Mouse (Mus musculus): ENCODE data around the gene Pus3.

Gene Pus3

DNA sequence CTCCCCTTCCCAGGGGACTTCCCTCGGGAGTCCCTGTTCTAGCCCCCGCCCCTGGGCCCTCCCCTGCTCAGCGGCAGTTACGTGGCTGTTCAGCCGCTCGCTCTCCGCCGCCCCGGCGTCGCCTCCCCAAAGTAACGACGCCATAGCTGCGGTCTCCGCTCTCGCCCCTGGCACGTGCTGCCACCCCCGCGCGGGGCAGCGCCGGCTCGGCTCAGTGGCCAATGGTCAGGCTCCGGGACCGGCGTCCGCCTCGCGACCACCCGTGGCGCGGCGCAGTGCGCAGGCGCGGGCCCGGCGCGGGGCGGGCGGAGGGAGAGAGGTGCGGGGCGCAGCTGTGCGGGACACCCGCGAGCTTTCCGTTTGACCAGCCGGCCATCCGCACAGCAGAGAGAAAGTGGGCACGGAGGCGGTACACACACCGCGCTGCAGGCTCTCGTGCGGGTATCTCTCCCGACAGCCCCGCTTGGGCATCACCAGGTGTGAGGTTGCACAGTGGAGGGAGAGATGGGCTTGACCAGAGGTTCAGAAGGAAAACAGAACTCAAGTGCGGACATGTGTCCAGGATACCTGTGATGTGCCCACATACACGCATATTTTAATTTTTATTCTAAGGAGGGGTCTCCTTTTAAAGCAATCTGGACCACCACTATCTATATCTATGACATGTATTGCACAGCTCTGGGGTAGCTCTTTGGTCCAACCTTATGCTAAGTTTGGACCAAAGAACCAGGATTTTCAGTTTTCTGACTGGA is at the start of gene Pus3, which contains the start of gene Ddx25:
Pus3 (plus strand) TSS at position 339 of the 752 bp plus-strand sequence.
Ddx25 (minus strand) TSS at position 272 of the 752 bp plus-strand sequence.
- no peak for DNase-seq (ENCODE audit: low spot score)

DNA sequence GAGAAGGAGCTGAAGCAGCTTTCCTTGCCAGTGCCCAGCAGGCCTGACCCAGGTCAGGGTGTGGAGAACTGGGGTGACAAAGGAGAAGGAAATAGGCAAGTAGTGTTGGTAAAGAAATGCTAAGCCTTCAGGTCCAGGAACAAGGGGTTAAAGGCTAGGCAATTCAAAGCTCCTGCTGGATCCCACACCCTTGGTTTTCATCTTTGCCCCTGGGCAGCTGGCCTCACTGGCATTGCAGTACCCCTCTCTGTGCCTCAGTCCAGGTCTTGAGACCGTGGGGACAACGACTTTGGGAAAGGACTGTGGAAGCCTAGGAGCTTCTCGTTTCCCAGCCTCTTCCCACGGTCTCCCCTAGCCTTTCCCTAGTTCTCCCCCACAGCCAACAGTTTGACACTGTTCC is 44.5 kb upstream of the Pus3 start:
- DNase-seq (ENCODE audit: low spot score) = no peak

DNA sequence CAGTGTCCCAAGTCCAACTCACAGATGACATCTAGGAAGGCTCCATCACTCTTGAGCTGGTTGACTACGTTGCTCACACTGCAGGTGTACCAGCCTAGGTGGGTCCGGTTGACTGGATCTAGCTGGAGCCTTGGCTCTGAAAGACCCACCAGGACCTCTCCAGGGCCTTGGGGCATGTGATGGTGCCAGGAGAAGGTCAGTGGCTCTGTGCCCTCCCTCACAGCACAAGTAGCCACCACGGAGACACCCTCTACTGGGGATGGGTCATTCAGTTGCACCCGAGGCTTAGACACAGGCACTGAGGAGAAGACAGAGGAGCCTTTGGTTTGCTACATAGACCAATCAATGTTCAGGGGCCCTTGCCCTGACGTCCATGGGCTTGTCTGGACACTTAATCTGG is 42.2 kb upstream of the Pus3 start:
- DNase-seq (ENCODE audit: low spot score) = no peak

DNA sequence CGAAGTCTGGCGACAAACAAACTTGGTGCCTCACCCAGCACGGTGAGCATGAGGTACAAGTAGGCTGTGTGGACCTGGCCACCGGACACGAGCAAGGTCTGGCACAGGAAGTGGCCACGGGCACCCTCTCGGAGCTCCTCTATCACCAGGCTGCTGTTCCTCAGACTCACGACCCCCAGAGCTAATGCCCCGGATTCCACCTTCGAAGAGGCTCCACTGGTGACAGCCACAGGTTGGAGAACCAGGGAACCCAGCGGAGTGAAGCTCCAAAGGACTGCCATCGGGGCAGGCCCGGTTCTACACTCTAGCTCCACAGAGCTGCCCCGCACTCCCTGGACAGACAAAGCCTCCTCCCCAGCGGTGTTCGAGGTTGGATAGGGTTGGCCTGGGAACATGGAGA is 41.7 kb upstream of the Pus3 start:
- DNase-seq (ENCODE audit: low spot score) = no peak

DNA sequence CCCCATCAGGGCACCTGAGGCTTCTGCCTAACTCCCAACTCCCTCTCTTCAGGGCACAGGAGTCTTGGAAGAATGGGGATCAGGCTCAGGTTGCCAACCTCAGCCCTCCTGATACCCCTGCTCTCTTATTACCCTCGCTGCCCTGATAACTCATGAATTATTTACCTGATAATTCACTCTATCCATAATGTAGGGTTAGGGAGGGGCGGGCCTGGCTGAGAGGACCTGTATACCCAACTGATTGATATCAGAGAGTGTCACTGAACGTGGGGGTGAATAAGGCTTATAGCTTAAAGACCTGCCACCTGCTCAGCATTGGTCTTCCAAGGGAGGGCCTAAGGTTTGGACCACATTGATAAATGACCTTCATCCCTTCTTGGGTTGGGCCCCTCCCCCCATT is 40.2 kb upstream of the Pus3 start, which contains the start of gene Gm1113:
Gm1113 (minus strand) TSS at position 101 of the 400 bp plus-strand sequence.
- DNase-seq (ENCODE audit: low spot score) = no peak

DNA sequence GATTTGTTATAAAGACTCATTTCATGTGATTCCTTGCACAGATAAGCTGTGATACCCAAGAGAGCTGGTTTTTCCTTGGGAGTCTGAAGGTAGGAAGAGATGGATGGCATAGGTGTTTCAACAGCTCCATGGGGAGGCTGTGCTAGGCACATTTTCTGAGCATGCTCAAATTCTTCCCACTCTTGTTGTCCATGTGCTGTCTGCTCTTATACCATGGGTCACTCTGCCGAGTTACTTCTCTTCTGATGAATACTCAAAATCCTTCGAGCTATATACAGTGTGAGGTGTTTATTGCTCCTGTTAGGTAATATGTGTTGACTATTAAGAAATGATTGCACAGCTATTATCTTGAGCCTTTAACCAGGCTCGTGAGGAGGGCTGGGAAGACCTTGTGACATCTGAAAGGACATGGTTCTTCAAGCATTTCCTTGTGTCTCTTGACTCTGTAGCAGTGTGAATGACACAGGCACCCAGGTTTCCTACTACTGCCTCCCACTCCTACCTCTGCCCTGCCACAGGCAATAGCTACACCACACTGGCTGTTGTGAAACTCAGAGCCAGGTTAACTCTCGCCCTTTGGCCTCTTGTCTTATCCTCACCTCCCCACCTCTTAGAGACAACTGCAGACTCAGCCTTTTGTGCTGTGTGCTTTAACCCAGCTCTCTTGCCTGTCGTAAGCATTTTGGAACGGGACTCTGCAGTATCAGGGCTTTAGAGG is 37.6 kb upstream of the Pus3 start:
- no peak for DNase-seq (ENCODE audit: low spot score)

DNA sequence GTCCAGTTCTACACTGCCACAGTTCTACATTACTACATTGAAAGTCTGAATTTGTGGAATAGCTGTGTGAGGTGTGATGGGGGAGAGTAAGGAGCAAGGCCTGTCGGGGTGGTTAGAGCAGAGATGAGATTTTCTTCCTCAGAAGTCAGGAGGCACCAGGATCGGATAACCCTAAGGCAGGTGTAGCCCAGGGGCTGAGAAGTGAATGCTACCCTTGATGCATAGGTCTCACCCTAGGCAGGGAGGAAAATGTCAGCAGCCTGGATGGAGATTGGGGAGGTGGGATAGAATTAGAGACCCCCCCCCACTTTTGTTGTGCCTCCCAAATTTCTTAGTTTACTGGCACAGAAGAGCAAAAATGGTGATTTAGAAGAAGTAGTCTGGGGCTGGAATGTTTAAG is 36.2 kb upstream of the Pus3 start:
- no peak for DNase-seq (ENCODE audit: low spot score)

DNA sequence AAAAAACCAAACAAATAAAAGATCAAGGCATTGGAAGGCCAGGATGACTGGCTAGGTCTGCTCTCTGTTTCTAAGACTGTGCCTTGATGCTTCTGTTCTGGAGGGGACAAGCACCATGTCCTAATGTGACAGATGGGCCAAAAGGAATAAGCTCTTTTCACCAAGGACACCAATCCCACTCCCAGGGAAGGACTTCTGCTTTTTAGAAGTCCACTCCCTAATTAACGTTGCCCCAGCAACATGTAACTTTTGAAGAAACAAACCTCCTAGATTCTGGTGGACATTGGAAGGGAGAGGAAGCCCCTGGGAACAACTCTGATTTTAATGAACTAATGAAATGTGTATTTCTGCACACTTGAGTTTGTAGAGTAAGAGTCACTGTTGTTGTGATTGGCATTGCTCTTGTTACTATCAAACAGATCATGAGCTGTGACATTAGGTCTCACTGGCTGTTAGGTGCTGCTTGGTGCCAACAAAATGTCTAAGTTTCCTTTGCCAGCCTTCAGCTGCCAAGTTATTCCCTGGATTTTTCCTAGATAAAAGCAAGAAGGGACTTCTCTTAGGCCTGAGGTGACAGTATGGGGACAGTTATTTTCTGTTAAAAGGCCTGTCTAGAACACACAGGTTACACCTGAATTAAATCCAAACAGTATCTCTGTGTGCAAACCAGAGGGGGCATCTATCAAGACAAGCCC is 35.4 kb upstream of the Pus3 start:
- DNase-seq (ENCODE audit: low spot score) = no peak

DNA sequence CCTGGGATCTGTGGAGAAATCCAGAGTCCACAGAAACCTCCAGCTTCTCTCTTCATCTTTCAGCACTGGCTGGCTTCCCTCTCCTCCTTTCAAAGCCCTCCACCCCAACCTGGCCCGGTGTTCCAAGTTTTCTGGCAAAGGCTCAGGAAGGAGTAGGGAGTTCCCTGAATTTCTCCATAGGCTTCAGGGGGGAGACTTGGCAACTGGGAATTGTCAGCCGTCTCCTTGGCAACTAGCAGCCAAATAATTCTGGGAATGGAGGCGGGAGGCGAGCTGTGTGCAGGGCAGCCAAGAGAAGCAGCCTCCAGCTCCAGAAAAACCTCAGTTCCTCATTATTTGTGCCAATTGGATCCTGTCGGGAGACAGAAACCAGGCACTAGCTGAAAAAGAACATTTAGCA is 34.9 kb upstream of the Pus3 start:
- DNase-seq (ENCODE audit: low spot score) = peak; percentile 57

DNA sequence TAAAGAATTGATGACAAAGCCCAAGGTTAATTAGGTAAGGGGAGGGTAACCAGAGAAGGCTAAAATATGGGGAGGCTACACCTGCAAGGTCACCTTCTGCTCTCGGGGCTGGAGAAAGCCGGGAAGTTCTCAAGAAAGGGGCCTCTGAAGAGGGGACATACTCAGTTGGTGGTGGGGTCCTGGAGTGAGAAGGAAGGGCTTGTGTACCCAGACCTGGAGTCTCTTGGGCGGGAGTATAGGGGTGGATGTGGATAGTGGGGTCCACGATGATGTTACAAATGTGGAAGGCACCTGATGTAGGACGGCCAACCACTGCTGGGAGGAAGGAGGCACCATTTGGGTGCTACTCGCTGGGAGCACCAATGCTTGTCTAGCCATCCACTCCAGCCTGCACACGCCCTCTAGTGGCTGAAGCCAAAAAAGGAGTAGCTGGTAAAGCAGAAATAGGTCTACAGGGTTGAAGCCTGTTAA is 34.4 kb upstream of the Pus3 start:
- DNase-seq (ENCODE audit: low spot score) = peak; percentile 44

DNA sequence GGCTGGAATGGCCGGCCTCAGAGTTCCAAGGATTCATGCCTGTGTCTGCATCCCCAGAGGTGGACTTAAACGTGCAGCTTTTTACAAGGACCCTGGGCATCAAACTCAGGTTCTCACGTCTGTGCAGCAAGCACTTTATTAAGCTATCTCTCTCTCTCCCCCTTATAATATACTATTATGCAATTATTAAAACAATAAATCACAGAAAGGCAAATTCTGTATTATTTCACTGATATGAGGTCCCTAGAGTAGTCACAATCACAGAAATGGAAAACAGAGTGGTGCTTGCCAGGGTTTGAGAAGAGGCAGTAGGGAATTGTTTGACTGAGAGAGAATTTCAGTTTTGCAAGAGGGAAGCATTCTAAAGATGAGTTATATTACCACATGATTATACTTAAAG is 29.3 kb upstream of the Pus3 start:
- DNase-seq (ENCODE audit: low spot score) = no peak

DNA sequence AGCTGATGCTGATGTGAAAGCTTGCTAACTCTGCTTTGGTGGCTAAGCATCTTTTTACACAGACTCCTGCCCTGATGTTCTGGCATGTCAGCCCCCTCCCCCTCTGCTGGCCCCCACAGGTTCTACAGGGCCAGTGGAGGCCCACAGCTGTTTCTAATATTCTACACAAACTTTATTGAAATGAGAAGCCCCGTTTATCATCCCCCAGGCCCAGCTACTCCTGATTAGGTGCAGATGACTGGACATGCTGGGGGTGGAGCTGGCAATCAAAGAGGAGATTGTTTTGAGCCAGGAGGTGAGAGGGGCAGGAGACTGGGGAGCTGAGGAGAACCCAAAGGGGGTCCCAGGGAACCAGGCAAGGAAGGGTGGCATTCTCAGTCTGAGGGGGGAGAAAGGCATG is 28.6 kb upstream of the Pus3 start:
- DNase-seq (ENCODE audit: low spot score) = no peak

DNA sequence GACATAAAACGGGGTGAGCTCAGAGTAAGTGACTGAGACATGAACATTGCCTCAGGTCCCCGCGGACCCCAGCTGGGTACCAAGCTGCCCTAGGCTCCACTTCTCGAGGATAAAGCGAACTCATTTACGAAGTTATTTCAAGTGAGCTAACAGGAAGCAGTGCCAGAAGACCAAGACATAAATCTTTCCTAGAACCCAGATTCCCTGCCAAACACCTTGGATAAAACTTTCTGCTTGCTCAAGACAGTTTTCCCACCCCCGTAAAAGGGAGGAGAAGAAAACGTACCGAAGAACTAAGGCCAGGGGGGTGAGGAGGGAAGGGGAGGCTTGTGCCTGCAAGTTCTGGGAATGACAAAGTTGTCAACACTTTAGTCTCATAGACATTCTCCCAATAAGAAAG is 25.1 kb upstream of the Pus3 start:
- no peak for DNase-seq (ENCODE audit: low spot score)

DNA sequence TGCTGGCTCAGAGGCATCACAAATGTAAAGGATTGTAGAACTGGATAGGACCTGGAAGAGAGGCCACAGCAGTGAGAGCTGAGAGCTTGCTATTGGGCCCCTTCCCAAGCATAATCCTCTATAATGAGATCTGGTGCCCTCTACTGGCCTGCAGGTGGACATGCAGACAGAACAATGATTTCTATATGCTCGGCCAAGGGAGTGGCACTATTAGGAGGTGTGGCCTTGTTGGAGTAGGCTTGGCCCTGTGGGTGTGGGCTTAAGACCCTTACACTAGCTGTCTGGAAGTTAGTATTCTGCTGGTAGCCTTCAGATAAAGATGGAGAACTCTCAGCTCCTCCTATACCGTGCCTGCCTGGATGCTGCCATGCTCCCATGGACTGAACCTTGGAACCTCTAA is 23.3 kb upstream of the Pus3 start:
- DNase-seq (ENCODE audit: low spot score) = no peak

DNA sequence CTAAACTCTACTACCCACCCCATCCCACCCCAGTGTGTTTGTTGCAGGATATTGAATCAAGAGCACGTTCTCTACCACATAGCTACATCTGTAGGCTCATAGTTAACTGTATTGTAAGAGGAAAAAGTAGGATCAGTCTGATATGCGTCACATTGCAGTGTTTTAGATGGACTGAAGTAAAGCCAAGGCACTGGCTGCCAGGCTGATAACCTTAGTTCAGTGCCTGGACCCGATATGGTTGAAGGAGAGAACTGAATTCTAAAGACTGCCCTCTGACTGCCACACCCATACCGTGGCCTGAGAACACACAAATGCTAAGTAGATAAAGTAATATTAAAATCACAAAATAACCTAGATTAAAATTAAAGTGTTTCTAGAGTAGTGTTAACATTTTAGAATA is 22.5 kb upstream of the Pus3 start:
- DNase-seq (ENCODE audit: low spot score) = no peak

DNA sequence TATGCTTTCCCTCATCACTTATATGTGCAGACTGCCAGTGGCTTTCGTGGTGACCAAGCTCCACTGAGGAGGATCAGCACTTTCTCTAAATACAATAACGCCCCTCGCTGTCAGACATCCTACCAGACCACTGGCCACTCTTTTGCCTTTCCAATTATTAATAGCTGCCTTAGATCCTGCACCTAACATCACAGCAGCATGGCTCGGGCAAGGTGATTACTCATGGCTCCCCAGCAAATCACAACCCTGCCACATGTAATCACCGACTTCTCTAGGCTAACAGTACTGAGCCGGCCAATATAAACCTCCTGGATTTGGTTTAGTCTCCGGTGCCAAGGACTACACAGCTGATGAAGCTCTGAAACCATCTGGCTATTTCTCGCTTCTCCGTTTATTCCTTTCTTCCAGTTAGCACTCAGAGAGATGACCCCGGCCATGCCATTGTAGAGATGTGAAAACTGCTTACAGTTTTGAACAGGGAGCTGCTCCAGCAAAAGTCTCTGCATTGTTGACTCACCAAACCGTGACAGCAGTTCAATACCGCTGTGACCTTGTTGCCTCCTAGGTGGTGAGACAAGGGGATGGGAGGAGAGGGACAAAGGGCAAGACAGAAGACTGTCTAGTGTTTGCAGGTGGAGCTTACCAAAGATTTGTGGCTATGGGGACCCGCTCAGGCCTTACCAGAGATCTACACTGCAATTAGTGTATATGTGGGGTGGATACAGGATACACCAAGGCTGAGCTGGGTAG is 19.2 kb upstream of the Pus3 start:
- no peak for DNase-seq (ENCODE audit: low spot score)

DNA sequence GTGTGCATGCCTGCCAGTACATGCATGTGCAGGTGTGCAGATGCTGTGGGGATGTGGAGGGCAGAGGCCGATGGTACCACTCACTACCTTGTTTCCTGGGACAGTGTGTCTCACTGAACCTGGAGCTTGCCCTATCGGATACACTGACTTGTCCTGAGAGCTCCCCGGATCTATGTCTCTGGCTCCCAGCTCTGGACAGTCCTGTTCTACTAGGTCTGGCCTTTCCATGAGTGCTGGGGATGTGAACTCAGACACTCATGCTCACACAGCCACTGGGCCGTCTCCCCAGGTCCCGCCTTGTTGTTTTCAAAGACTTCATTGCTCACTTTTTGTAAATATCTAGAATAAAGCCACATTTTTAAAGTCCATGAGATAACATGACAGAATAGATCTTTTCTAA is 17.4 kb upstream of the Pus3 start:
- no peak for DNase-seq (ENCODE audit: low spot score)

DNA sequence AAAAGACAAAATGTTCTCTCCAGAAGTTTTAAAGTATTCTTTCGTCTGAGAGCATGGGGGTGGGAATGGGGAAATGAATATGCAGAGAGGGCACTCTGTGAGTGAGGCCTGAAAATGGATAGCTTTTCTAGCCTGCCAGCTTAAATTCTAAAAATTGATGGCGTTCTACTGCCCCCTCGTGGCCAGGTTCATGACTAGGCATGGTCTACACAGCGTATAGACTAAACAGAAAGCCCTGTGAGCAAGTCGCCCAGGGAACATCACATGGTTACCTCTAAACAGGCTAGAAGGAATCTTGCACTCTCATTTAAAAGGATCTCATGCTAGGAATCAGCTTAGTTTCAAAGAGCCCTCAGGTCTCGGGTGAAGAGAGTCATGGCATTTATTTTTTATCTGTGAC is 16.9 kb upstream of the Pus3 start:
- DNase-seq (ENCODE audit: low spot score) = peak; percentile 36

DNA sequence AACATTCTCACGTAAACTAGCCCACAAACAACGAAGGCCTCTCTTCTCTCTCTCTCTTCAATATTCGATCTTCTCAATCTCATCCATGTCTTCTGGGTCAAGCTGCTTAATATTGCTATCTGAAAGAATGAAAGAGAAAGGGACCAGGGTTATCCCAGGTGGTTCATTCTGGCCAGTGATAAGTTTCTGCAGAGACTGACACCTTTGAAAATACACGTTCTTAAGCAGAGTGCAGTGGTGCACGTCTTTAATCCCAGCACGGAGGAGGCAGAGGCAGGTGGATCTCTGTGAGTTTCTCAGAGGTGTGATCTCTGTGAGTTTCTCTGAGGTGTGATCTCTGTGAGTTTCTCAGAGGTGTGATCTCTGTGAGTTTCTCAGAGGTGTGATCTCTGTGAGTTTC is 16.5 kb upstream of the Pus3 start:
- no peak for DNase-seq (ENCODE audit: low spot score)

DNA sequence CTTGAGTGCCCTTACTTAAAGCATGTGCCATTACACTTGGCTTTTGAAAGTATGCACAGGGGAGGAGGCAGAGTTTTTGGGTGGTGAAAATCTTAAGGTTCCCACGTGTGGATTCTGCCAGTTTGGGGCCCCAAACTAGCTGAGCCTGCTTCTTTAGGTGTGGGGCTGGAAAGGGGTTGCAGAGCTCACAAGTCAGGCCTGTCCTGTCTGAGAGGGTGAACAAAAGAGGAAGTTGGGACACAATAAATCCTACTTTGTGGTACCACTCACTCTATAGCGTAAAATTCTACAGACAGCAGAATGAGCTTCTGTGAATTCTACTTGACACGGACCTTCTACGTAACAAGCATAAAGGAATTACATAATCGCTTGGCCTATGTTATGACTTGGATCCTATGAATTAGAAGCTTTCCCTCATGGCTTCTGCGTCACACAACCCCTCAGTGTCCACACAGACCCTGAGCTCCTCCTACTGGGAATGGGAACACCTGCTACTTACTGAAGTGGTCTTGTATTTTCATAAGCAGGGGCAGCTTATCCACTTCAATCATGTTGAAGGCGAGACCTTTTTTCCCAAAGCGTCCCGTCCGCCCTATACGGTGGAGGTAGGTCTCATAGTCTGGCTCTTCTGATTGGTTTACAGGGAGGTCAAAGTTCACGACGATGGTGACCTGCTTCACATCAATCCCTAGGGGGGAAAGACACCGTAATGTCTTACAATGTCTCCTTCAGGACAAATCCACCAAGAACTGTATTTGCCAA is 15.1 kb upstream of the Pus3 start:
- no peak for DNase-seq (ENCODE audit: low spot score)

DNA sequence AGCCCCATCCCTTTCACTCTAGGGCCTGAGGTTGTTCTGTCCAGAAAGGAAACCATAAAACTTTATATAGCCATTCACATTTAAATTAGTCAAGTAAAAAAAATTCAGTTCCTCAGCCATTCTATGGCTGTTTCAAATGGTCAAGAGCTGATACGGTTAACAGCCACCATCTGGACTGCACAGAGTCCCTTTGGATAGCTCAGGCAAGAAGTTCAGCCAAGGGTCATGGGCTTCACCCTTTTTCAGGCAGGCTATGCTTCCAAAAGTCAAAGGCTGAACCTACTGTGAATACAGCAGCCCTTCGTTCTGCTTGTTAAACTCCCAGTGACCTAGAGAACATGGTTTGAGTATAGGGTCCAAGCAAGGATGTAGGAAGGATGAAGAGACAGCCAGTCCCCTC is 13.7 kb upstream of the Pus3 start:
- no peak for DNase-seq (ENCODE audit: low spot score)
